Mouse (Mus musculus) liver, adult 2 months (tissue): ENCODE measurements around the gene Atrnl1.

Experiments
- CTCF ChIP-seq: fragments of 200-500 bp; IDR thresholded peaks from 2 replicates; pipeline ENCODE4 v1.5.1; 2011; ENCODE audit warnings: low read depth, low read length, control low read depth
- POLR2A ChIP-seq: fragments of 200-500 bp; IDR thresholded peaks from 2 replicates; pipeline ENCODE4 v1.6.1; 2011; ENCODE audit warnings: low read length, control low read depth; ENCODE audit not compliant: insufficient read depth; ENCODE audit errors: extremely low read depth

DNA sequence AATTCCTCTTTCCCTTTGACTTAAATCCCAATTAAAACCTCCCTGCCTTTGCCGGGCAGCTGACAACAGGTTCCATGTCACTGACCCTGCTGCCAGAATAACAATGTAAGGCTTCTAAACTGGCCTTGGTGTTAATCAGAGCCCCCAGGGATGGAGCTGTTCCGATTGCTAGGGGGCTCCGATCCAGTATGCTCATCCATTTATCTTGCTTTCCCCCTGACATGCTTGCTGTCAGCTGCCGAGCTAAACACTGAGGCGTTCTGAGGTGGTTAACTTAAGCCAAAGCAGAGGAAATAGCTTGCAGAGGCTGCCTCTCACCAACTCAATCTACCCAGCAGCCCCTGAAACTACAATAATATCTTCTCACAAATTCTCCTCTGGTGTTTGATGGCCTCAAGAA, 569.9 kb downstream of the Atrnl1 start:
- TF ChIP-seq CTCF (no peak), POLR2A (no peak)
